Mouse (Mus musculus) embryonic facial prominence, embryonic 11.5 days (tissue): ENCODE measurements at regions not wholly inside any gene's neighbourhood (a gene's known extent, or its start where the extent isn't known, plus 50 kb on each side); places are given as distances from the start of the nearest gene placed in this dataset.
A peak's percentile ranks its signal among the peaks of the same experiment; 100 is the strongest.

ENCODE experiments used
- ATAC-seq: fragments of 200-750 bp; cut with Nextera tagmentation; replicated peaks from 2 replicates; pipeline ENCODE4 v1.8.0; 2017; ENCODE audit warnings: low read depth; ENCODE audit not compliant: insufficient number of reproducible peaks, low FRiP score, low TSS enrichment
- DNase-seq: peaks from one replicate; pipeline ENCODE4 v3.0.0-alpha.2; 2015; ENCODE audit warnings: low spot score
- H3K27ac ChIP-seq: fragments of 300-500 bp; sonication (generic); replicated peaks from 2 replicates; pipeline ENCODE4 v1.5.1; 2014; ENCODE audit warnings: mild to moderate bottlenecking, low read depth, low read length, control low read depth
- H3K27me3 ChIP-seq: fragments of 300-500 bp; sonication (generic); 2 replicates; pipeline ENCODE4 v1.6.1; 2014; ENCODE audit warnings: mild to moderate bottlenecking, low read length, moderate library complexity, mixed read lengths; ENCODE audit not compliant: control insufficient read depth, insufficient read depth
- H3K36me3 ChIP-seq: fragments of 300-500 bp; sonication (generic); replicated peaks from 2 replicates; pipeline ENCODE4 v1.6.1; 2014; ENCODE audit warnings: low read depth, mild to moderate bottlenecking, low read length, moderate library complexity, mixed read lengths; ENCODE audit not compliant: control insufficient read depth, insufficient read depth
- H3K4me1 ChIP-seq: fragments of 300-500 bp; sonication (generic); 2 replicates; pipeline ENCODE4 v1.6.1; 2014; ENCODE audit warnings: low read length, mixed read lengths; ENCODE audit not compliant: control insufficient read depth, insufficient read depth
- H3K4me2 ChIP-seq: fragments of 300-500 bp; sonication (generic); 2 replicates; pipeline ENCODE4 v1.6.1; 2014; ENCODE audit warnings: low read depth, mild to moderate bottlenecking, control low read depth, low read length, moderate library complexity
- H3K4me3 ChIP-seq: fragments of 300-500 bp; sonication (generic); 2 replicates; pipeline ENCODE4 v1.5.1; 2014; ENCODE audit warnings: low read depth, low read length, control low read depth
- H3K9ac ChIP-seq: fragments of 300-500 bp; sonication (generic); replicated peaks from 2 replicates; pipeline ENCODE4 v1.6.1; 2014; ENCODE audit warnings: mild to moderate bottlenecking, control low read depth, low read length
- H3K9me3 ChIP-seq: fragments of 300-500 bp; sonication (generic); replicated peaks from 2 replicates; pipeline ENCODE4 v1.6.1; 2016; ENCODE audit warnings: mild to moderate bottlenecking, low read length, inconsistent platforms, mixed read lengths; ENCODE audit not compliant: control insufficient read depth
- WGBS: fragments of 180-500 bp; shearing (Covaris S2); extraction: QIAGEN DNeasy Blood & Tissue Kit; methylation state at CpG from one replicate; pipeline ENCODE4 v1.1.7; 2014; 5-methylcytosine and 5-hydroxymethylcytosine counted together

- 78% methylated on average over 3 of the region's 3 CpGs for WGBS
- no peak overlapping the region for H3K4me2 ChIP-seq
- H3K27me3 ChIP-seq: no peaks in the 10 kb centered on the region
- no peaks in the 10 kb centered on the region for H3K9me3 ChIP-seq
- H3K4me3 ChIP-seq: no peak overlapping the region
- H3K4me1 ChIP-seq: no peaks in the 10 kb centered on the region
- no peak overlapping the region for H3K27ac ChIP-seq
- DNase-seq (no peak), ATAC-seq (no peak)
- no peak overlapping the region for H3K9ac ChIP-seq
- H3K36me3 ChIP-seq: no peaks in the 10 kb centered on the region
Observed at GRCm38 (mm10) chr5:84810844-84811243, 393.7 kb upstream of the Epha5 start.

DNA sequence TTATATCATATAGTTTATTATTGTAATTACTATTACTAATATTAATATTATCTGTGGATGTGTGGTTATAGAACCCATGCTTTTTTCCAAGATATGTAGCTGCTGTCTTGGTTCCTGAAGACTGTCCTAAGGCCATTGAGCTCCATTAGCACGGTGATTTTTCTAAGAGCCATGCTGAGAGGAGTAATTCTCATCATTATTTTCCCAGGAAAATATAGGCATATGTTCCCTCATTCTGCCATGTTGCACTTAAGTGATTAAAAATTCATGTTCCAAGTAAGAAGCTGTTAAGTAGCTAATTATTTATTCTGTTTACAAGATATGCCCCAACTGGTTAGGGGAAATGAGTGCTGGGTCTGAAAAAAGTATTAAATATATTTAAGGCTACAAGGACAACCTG is 345.4 kb upstream of the Epha5 start:
- no peak for DNase-seq
- no peaks in the 10 kb centered on the region for H3K9me3 ChIP-seq
- no peak overlapping the region for H3K4me3 ChIP-seq
- no peaks in the 10 kb centered on the region for H3K27me3 ChIP-seq
- no peaks in the 10 kb centered on the region for H3K4me1 ChIP-seq
- no peak overlapping the region for H3K4me2 ChIP-seq
- 70% methylated on average over 1 of the region's 1 CpGs for WGBS
- ATAC-seq: no peak
- H3K36me3 ChIP-seq: no peaks in the 10 kb centered on the region
- no peak overlapping the region for H3K27ac ChIP-seq
- no peak overlapping the region for H3K9ac ChIP-seq

- H3K4me2 ChIP-seq: no peak overlapping the region
- H3K36me3 ChIP-seq: no peaks in the 10 kb centered on the region
- H3K9ac ChIP-seq: no peak overlapping the region
- no peaks in the 10 kb centered on the region for H3K9me3 ChIP-seq
- H3K27ac ChIP-seq: no peak overlapping the region
- DNase-seq (no peak), ATAC-seq (no peak)
- no peak overlapping the region for H3K4me3 ChIP-seq
- H3K4me1 ChIP-seq: no peaks in the 10 kb centered on the region
- no peaks in the 10 kb centered on the region for H3K27me3 ChIP-seq
Observed at GRCm38 (mm10) chr5:84752053-84752452, 334.9 kb upstream of the Epha5 start.

DNA sequence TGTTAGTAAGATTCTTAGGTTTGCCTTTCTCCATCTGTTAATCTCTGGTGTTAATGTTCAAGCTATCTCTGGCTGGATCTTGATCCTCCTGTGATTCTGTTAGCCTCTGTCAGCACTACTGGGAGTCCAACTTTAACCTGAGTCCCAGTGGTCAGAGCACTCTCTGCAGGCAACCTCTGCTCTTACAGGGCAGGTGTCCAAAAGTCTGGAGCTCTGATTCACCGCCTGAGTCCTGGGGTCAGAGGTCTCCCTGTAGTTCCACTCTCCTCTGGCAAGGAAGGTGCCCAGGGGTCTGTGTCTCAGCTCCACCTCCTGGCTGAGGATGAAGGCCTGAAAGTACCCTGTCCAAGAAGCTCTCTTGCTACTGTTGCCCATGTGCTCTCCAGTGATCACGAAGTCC is 288.3 kb upstream of the Epha5 start:
- H3K27me3 ChIP-seq: no peaks in the 10 kb centered on the region
- no peaks in the 10 kb centered on the region for H3K9me3 ChIP-seq
- ATAC-seq: no peak
- H3K4me1 ChIP-seq: no peaks in the 10 kb centered on the region
- no peak overlapping the region for H3K4me3 ChIP-seq
- no peak overlapping the region for H3K27ac ChIP-seq
- no peaks in the 10 kb centered on the region for H3K36me3 ChIP-seq
- no peak overlapping the region for H3K4me2 ChIP-seq
- DNase-seq: no peak
- WGBS: 68% methylated on average over 2 of the region's 2 CpGs
- H3K9ac ChIP-seq: no peak overlapping the region

DNA sequence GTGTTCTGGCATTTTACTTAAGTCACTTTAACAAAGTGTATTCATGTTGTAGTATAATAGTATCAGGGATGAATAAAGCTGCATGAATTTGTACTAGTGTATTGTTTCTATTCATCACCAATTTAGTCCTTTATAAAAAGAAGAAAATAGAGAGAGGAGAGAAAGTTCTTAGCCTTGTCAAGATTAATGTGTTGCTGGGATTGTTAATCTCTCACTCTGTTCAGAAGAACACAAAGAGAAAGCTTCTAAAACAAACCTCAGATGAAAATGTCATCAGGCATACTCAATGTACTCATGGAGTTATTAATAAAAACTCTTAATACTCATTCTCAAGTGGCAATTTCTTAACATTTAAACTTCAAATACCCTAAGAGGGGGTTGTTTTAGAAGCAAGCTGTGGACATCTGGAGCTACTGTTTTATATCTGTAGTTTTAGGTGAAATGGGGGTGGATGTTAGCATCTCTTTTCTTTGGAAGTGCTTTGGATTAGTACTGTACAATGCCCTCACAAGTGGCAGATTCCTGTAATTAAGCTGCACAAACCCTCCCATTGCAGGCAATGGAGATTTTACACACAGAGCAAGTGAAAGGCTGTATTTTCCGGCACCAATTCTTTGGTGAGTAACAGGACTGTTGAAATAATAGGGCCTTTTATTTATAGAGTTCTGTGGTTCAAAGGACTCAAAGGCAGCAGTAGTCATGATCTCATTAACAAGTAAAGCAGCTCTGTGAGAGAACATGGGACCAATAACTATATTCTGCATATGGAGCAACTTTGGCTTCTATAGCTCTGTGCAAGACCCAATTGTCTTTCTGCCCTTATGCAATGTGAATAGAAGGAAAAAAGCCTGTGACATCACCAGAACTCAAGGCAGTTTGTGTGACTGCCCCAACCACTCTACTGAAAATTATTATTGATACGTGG is 273.4 kb upstream of the Epha5 start:
- DNase-seq (peak; percentile 7), ATAC-seq (peak; percentile 56; the same call in 1 of the 2 replicates)
- H3K36me3 ChIP-seq: no peaks in the 10 kb centered on the region
- H3K27me3 ChIP-seq: no peaks in the 10 kb centered on the region
- H3K4me1 ChIP-seq: no peaks in the 10 kb centered on the region
- no peaks in the 10 kb centered on the region for H3K9me3 ChIP-seq
- no peak overlapping the region for H3K4me2 ChIP-seq
- H3K4me3 ChIP-seq: no peak overlapping the region
- 76% methylated on average over 2 of the region's 2 CpGs for WGBS
- no peak overlapping the region for H3K27ac ChIP-seq
- H3K9ac ChIP-seq: no peak overlapping the region

GRCm38 (mm10) chr5:84687534-84687933 is 270.4 kb upstream of the Epha5 start:
- no peak for DNase-seq
- H3K36me3 ChIP-seq: no peaks in the 10 kb centered on the region
- no peaks in the 10 kb centered on the region for H3K4me1 ChIP-seq
- H3K27ac ChIP-seq: no peak overlapping the region
- no peak overlapping the region for H3K4me3 ChIP-seq
- no peak overlapping the region for H3K4me2 ChIP-seq
- no peak for ATAC-seq
- H3K9me3 ChIP-seq: no peaks in the 10 kb centered on the region
- H3K9ac ChIP-seq: no peak overlapping the region
- no peaks in the 10 kb centered on the region for H3K27me3 ChIP-seq

GRCm38 (mm10) chr5:84655171-84655570 is 238.0 kb upstream of the Epha5 start:
- DNase-seq (no peak), ATAC-seq (no peak)
- no peak overlapping the region for H3K9ac ChIP-seq
- H3K4me2 ChIP-seq: no peak overlapping the region
- H3K9me3 ChIP-seq: no peaks in the 10 kb centered on the region
- no peaks in the 10 kb centered on the region for H3K36me3 ChIP-seq
- no peaks in the 10 kb centered on the region for H3K27me3 ChIP-seq
- no peak overlapping the region for H3K4me3 ChIP-seq
- H3K4me1 ChIP-seq: no peaks in the 10 kb centered on the region
- H3K27ac ChIP-seq: no peak overlapping the region

- H3K36me3 ChIP-seq: no peaks in the 10 kb centered on the region
- no peaks in the 10 kb centered on the region for H3K9me3 ChIP-seq
- no peaks in the 10 kb centered on the region for H3K27me3 ChIP-seq
- no peaks in the 10 kb centered on the region for H3K4me1 ChIP-seq
- no peak overlapping the region for H3K9ac ChIP-seq
- H3K4me2 ChIP-seq: no peak overlapping the region
- no peak overlapping the region for H3K4me3 ChIP-seq
- no peak overlapping the region for H3K27ac ChIP-seq
- DNase-seq (peak; percentile 47), ATAC-seq (no peak)
- 58% methylated on average over 3 of the region's 3 CpGs for WGBS
Observed at GRCm38 (mm10) chr5:84635502-84635901, 218.3 kb upstream of the Epha5 start.
